Mouse (Mus musculus): ENCODE measurements around the gene Rnf227.
"Not testable (repeated sequence)": the region's sequence is repeated elsewhere in the genome, so short reads cannot be mapped to it uniquely, and the experiment has no call there.

The Rnf227 gene

DNA sequence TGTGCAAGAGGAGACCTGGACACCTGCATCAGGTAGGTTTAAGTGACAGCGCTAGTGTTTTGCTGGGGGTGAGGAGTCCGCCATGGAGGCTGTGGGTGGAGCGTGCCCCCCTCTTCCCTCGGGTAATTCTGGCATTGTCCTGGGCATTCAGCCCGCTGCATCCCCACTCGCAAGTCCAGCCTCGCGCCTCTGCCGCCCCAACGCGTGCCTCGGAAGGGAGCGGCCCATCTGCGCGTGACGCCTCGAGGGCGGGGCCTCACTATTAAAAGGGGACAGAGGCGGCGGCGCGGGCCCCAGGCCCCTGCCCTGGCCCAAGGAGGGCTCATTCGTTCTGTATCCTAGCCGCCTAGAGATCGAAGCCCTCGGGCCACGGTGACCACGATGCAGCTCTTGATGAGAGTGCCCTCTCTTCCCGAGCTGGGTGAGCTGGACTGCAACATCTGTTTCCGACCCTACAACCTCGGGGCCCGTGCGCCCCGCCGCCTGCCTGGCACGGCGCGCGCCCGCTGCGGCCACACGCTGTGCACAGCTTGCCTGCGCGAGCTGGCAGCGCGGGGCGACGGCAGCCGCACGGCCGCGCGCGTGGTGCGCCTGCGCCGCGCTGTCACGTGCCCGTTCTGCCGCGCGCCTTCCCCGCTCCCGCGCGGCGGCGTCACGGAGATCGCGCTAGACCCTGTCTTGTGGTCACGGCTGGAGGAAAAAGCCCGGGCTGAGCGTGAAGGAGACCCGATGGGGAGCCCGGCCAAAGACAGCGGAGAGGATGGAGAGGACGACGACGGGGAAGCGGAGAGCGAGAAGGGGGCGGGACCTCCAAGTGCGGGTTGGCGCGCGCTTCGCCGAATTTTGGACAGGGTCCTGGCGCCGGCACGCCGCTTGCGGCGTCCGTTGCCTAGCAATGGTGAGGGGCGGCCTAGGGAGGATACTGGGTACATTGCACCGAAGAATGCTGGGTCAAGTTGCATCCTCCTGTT is at the start of gene Rnf227:
Rnf227 (plus strand) TSS at position 301 of the 971 bp plus-strand sequence.
- DNase-seq (ENCODE audit: low spot score), result no peak

DNA sequence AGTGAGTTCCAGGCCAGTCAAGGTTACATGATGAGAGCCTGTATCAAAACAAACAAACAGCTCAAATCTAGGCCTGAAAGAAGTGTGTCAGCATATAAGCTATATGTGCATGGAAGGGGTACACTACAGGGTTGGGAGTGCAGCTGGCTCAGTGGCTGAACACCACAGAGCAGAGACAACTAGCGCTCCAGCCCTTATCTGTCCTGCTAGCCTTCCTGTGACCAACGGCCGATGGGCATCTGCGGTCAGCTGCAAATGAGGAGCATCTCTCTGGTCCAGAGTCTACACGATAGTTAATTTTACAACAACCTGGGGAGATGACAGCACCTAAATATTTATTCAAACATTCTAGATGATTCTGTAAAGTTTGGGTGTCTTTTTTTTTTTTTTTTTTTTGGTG is 49.1 kb upstream of the Rnf227 start:
- DNase-seq (ENCODE audit: low spot score), result no peak

DNA sequence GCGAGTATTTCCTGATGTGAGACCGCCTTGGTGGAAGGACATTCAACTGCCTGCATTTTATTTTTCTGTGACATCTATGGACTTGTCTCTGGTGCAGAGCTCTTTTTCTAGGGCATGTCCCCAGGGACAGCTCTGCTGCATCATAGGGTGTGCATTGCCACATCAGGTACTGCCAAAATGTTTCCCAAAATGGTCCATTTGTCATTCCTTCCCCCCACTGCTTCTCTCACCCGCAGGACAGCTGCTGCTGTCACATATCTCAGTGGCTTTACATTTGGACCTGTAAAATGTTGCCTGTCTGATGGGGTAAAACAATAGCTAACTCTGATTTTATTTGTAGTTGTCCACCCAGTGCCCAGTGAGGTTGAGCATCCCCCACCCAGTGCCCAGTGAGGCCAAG is 45.0 kb upstream of the Rnf227 start:
- DNase-seq (ENCODE audit: low spot score), result no peak

DNA sequence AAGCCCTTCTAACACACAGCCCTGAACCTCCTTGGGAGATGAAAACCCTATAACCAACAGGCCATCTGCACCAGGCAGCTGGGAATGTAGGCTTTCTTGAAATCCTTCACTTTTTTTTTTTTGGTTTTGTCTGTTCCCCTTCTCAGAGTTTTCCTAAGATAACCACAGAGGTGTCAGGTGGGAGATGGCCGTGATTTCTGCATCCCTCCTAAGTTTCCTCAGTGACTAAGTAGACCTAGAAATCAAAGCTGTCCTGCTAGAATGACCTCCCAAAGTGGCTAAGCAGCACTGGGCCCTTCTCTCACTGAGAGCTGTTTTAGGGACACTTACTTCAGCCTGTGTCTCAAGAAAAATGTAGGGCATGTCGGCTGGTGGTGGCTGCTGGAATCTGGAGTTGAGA is 42.5 kb upstream of the Rnf227 start:
- no peak for DNase-seq (ENCODE audit: low spot score)

DNA sequence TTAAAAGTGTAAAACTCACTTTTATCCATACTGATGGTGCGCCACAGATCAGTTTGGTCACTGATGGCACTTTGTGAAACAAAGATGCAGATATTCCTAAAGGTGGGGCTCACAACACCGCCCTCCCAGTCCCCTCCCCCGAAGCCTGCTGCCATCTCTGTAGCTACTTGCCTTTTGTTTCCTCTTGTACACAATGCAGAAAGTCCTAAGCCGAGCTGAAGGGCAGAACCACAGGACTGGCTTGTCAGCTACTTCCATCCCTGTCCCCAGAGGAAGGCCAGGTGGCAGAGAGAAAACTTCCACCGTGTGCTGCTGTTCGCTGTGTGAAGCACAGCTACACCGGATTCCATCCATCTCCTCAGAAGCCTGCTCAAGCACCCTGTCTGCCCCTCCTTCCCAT is 42.0 kb upstream of the Rnf227 start:
- DNase-seq (ENCODE audit: low spot score), result no peak

DNA sequence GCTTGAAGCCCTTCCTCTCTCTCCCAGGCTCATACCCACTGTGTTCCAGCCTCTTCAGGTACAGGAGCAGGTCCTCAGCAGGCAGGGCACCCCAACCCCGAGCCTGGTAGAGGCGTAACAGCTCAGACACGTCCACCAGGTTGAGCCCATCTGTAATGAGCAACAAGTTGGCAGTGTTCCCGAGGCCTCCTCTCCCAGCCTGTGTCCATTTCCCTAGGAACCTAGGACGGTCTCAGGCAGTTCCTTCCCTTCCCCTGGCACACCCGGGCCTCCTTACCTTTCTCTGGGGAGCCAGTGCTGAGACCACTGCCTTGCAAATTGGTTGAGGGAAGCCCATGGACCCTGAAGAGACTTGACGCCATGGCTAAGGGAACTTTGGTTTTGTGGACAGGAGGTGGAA is 37.4 kb upstream of the Rnf227 start:
- DNase-seq (ENCODE audit: low spot score), result no peak

DNA sequence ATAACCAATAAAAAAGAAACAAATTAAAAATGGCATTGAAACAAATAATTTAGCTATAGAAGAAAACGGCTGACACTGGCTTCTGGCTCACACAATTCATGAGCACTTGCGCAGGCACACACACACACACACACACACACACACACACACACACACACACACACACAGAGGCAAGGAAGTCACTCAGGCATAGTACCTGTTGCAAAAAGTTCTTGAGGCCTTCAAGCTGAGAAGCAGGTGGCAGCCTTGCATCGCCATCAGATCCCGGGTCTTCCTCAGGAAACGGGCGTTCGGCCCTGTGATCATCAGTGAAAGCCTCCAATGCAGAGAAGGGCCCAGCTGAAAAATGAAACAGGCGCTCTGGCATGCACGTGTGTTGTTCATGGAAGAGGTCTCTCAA is 35.0 kb upstream of the Rnf227 start:
- DNase-seq (ENCODE audit: low spot score), result no peak

DNA sequence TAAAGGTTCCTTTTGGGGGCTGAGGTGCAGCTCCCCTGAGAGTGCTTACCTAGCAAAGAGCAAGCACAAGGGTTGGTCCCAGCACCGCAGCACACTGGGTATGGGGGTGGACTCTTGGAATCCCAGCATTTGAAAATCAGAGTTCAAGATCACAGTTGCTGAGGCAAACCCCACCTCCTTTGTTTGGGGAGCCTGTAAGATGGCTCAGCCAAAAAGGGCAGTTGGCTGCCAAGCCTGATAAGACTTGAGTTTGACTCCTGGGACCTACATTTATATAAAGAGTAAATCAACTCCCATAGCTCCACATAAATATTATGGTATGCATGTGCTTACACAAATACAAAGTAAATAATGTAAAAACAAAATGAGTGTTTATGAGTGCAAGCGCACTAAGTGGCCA is 34.2 kb upstream of the Rnf227 start:
- no peak for DNase-seq (ENCODE audit: low spot score)

DNA sequence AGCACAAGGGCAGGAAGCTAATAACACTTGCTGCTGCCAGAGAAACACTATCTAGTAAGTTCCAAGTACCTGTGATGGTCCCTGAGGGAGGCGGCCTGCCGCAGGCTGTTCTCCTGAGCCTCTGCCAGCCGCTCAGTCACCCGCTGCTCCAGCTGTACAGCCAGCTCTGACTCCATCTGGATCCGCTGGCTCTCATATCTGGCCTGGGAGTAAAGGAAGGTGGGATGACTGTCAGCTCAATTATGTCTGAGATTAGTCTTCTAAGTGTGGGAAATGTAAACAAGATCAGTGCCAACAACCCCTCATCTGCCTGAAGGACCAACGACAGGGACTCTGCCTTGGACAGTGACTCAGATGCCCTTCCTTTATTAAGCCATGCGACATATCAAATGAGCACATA is 29.0 kb upstream of the Rnf227 start:
- DNase-seq (ENCODE audit: low spot score), result no peak

DNA sequence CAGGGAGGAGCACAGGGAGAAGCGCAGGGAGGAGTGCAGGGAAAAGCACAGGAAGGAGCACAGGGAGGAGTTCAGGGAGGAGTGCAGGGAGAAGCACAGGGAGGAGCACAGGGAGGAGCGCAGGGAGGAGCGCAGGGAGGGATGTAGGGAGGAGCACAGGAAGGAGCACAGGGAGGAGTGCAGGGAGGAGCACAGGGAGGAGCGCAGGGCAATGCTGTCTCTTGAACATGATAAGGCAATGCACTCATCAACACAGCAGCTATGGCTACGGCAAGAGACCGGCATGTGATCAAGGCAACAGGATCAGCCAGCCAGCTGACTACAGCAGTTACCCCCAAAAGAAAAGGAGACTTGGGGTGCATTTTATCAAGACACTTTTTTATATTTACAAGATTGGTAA is 23.9 kb upstream of the Rnf227 start:
- DNase-seq (ENCODE audit: low spot score), result no peak

DNA sequence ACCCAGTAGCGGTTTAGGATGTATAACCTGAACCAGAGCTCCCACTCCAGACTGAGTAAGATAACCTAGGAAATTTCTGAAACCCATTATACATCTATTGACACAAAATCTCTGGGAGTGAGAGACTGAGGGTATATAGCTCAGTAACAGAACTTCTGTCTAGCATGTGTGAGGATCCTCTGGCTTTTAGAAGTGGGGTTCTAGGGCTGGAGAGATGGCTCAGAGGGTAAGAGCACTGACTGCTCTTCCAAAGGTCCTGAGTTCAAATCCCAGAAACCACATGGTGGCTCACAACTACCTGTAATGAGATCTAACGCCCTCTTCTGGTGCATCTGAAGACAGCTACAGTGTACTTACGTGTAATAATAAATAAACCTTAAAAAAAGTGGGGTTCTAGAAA is 22.3 kb upstream of the Rnf227 start:
- not testable (repeated sequence) for DNase-seq (ENCODE audit: low spot score)

DNA sequence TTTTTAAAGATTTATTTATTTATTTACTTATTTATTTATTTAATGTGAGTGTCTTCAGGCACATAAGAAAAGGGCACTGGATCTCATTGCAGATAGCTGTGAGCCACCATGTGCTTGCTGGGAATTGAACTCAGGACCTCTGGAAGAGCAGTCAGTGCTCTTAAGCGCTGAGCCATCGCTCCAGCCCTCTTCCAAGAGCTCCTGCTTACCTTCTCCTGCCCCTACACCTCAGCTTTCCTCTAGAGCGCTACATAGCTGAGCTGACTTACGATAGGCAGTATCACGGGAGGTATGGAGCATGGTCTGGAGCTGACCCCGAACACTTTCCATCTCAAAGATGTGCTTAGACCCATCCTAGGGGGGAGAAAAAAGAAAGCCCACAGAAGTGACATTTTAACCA is 18.7 kb upstream of the Rnf227 start:
- no peak for DNase-seq (ENCODE audit: low spot score)

DNA sequence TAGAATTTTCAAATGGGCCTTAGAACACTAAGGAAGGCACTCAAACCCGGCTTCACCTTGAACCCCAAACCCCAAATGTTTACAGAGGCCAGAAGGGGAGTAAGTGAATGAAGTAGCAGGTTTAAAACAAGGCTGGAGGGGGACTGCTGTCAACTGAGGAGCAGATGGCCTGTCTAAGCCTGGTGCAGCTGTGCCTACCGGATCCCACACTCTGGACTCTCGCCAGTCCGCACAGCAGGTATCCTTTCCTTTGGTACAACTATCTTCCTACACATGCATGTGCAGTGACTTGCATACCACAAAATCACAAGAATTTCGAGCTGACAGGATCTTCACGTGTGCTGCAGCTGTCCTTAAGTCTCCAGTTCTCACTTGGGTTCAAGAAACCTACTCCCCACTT is 18.3 kb upstream of the Rnf227 start:
- no peak for DNase-seq (ENCODE audit: low spot score)

DNA sequence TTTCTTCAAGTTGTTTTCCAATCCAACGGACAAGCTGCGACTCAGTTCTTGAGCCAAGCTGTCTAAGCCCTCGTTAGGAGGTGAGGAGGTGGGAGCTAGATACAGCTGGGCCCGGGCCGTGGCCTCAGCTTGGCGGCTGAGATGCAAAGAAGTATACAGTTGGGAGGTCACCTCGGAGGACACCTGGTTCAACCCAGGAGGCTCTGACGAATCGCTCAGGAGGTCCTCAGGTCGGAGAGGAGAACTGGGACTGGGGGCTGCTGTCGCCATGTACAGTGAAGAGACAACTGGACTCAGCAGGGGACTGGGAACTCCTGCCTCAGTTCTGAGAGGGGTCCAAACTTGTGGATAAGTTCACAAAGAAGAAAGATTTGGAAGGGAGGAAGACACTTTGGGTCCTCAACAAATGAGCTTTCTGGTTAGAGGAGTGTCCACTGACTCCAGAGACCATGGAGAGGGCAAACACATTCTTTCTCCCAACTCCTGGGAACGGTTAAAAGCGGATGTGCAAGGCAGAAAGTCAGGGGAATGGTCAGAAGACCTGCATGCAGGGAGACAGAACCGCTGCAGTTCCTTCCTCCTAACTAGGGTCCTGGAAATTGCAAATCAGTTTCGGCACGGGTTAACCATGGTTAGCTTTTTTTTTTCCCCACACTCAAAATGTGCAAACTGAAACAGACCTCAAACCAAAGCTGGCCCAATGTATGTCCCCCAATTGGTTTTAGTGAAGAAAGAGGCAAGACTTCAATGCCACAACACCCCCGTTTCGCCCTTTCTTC is 17.4 kb upstream of the Rnf227 start:
- DNase-seq (ENCODE audit: low spot score), result peak; percentile 23

DNA sequence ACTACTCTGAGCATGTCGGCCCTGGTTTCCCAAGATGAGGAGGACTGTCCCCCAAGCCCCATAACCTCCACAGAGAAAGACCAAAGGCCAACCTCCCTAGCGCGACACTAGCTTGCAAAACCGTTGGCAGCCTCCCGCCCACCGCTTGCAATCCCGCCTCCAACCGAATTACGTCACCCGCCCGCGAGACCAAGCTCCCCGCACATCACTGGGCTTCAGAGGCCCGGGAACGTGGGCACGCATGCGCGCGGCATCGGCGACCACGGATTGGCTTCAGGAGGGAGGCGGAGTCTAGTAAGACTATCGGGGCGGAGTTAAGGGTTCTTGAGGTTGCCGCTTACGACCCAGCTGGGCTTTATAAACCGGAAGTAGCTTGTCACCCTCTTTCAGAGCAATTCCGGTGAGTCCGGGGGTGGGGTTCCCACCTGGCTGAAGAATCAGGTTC is 16.6 kb upstream of the Rnf227 start, which contains the start of the genes Cntrob and Trappc1:
Cntrob (minus strand) TSS at position 109 of the 445 bp plus-strand sequence.
Trappc1 (plus strand) TSS at position 314 of the 445 bp plus-strand sequence.
- DNase-seq (ENCODE audit: low spot score), result peak; percentile 98

DNA sequence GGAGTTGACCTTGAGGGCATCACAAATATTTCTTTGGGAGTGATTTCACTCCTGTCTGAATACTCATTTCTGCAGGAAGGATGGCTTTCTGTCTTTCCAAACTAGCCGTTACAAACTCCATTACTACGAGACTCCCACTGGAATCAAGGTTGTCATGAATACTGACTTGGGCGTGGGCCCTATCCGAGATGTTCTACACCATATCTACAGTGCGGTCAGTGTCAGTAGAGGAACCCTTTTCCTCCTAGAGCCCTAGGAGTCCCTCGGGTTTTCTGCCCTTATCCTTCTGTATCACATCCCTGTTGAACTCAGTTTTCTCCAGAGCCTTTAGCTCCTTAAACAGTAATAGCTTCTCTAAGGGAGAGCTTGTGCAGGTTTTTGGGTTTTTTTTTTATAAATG is 15.5 kb upstream of the Rnf227 start:
- no peak for DNase-seq (ENCODE audit: low spot score)

DNA sequence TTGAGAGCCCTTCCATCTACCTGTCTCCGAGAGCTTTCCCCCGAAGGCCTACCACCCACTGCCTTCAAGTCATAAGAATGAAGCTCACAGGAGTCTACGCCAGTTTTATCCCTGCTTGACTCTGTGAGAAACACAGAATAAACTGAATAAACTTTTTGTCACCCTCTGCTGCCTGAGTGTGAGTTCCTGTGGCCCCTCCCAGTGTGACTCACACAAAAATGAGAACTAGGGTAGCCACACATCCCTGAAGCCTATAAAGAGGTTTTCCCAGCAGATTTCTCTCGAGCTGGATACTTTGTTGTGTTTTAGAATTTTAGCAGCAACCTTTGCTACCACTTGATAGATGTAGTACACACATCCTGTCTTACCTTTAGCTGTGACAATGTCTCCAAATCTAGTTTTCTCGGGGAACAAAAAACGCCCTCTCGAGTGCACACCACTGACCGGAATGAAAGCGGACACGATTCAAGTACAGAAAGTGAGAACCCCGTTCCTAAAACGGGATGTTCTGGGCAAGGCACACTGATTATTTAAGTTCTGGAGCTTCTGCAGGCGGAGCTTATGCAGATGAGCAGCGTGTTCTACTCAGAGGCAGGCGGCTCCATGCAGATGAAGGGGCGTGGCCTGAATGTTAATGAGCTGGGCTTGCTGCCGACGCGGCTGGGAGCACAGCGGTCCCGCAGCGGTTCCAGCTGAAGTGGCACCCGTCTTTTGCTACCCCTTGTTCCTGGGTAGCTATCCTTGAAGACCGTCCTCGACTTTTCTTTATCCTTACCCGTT is 14.4 kb upstream of the Rnf227 start, which contains the start of gene Kcnab3:
Kcnab3 (plus strand) TSS at position 631 of the 780 bp plus-strand sequence.
- DNase-seq (ENCODE audit: low spot score), result peak; percentile 86

DNA sequence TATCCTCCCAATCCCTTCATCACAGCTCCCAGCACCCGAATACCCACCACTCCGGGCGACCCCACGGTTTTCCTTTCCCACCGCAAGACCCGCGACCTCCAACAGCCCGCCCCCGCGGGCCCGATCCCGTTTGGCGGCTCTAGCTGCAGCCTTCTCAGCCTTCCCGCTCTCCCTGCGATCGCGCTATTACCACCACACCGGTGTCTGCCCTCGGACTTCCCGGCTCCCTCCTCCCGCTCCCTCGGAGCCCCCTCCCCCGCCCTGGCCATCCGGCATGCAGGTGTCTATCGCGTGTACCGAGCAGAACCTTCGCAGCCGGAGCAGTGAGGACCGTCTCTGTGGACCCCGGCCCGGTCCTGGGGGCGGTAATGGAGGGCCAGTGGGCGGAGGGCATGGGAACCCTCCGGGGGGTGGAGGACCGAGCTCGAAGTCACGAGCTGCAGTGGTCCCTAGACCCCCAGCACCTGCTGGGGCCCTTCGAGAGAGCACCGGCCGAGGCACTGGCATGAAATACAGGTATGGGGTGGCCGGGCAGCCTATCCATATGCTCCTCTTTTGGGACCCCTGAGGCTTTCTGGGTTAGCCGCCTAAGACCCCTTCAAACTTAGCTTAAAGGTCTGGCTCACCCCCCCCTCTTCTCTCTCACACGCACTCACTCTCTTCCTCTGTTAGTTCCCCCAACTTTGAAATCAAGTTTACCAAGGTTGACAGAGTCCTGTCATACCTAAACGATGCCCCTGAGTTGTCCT is 13.7 kb upstream of the Rnf227 start:
- no peak for DNase-seq (ENCODE audit: low spot score)

DNA sequence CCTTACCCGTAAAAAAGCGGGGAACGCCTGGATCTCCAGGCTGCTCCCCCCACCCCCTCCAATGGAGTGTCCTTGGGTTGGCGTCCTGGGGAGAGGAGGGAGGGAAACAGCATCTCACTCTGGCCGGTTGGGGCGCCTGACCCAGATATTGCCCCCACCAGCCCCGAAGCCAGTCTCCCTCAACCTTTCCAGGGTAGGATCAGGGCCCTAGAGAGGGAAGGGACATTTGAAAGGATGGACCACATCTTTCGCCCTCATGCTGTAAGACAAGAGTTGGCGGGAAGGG is 13.2 kb upstream of the Rnf227 start:
- no peak for DNase-seq (ENCODE audit: low spot score)

DNA sequence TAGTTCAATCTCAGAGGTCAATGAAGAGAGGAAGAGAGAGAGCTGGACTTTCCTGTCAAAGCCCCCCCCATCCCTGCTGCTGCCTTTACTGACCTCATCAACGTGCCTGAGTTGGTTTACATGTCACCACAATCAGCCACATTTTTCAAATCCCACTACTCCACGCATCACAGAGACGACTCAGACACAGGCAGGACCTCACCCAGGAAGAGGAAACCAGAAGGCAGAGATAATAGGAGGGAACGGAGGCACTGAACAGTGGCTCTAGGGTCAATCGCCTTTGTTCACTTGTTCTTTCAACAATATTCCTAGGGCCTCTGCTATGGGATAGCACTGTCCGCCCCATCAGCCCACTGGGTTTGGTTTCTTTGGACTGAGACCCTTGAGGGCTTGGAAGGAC is 12.6 kb upstream of the Rnf227 start:
- no peak for DNase-seq (ENCODE audit: low spot score)

DNA sequence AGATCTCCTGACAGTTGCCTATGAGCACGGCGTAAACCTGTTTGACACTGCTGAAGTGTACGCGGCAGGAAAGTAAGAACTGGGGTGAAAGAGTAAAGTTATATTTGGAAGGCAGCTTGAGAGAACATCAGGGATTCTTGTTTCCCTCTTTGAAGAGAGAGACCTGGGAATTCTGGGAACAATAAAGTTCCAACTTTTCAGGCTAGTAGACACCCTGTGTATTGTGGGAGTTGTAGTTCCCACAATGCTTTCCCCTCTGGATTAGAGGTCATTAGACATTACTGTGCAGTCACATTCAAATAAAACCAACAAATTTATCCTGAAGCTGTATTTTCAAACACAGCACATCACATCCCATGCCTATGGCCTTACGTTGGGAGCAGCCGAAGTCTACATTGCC is 11.7 kb upstream of the Rnf227 start:
- DNase-seq (ENCODE audit: low spot score), result no peak

DNA sequence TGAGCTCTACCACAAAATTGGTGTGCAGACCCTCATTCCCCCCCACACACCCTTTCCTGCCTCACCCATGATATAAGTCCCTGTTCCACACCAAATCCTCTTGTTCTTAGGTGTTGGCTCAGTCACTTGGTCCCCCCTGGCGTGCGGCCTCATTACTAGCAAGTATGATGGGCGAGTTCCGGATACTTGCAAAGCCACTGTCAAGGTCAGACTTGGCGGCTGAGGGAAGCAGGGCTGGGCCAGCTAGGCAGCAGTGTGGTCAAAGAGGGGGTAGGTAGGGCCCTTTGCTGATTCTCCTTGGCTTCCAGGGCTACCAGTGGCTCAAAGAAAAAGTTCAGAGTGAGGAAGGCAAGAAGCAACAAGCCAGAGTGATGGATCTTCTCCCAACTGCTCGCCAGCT is 9.1 kb upstream of the Rnf227 start:
- no peak for DNase-seq (ENCODE audit: low spot score)

Measured in adipocyte (in vitro differentiated cells).